Mouse (Mus musculus) frontal cortex, adult (tissue): ENCODE results near the gene Rsph10b.

Source experiments
- ATAC-seq: cut with Nextera tagmentation; 2 replicates; pipeline ENCODE4 v1.9.2; 2017; ENCODE audit warnings: mild to moderate bottlenecking, moderate library complexity, mixed read lengths; ENCODE audit not compliant: low TSS enrichment

Rsph10b gene

GRCm38 (mm10) chr5:143936156-143936555 is 3.3 kb downstream of the Rsph10b start:
- no peak for ATAC-seq

- ATAC-seq = peak; percentile 39; the same call in 1 of the 2 replicates
Measured at GRCm38 (mm10) chr5:143941588-143941987, 8.8 kb downstream of the Rsph10b start.

GRCm38 (mm10) chr5:143943231-143944125 is 10.6 kb downstream of the Rsph10b start:
- ATAC-seq = peak; percentile 90

GRCm38 (mm10) chr5:143948361-143948760 is 15.5 kb downstream of the Rsph10b start:
- ATAC-seq = no peak

GRCm38 (mm10) chr5:143950016-143950415 is 17.2 kb downstream of the Rsph10b start:
- no peak for ATAC-seq

GRCm38 (mm10) chr5:143957101-143957500 is 24.3 kb downstream of the Rsph10b start:
- ATAC-seq = no peak

GRCm38 (mm10) chr5:143959551-143959950 is 26.7 kb downstream of the Rsph10b start:
- no peak for ATAC-seq

GRCm38 (mm10) chr5:143961176-143961575 is 28.3 kb downstream of the Rsph10b start:
- no peak for ATAC-seq

- no peak for ATAC-seq
Measured at GRCm38 (mm10) chr5:143965586-143966345, 32.9 kb downstream of the Rsph10b start.

- ATAC-seq = no peak
Measured at GRCm38 (mm10) chr5:143966671-143967070, 33.8 kb downstream of the Rsph10b start.

GRCm38 (mm10) chr5:143972628-143973027 is 39.8 kb downstream of the Rsph10b start:
- ATAC-seq = no peak

- peak; percentile 86 for ATAC-seq
Measured at GRCm38 (mm10) chr5:143974931-143975630, 42.2 kb downstream of the Rsph10b start.

GRCm38 (mm10) chr5:143975631-143975933 is 42.7 kb downstream of the Rsph10b start:
- peak; percentile 56 for ATAC-seq

- ATAC-seq = no peak
Measured at GRCm38 (mm10) chr5:143976232-143976631, 43.4 kb downstream of the Rsph10b start.

- no peak for ATAC-seq
Measured at GRCm38 (mm10) chr5:143976726-143977431, 44.0 kb downstream of the Rsph10b start.

- no peak for ATAC-seq
Measured at GRCm38 (mm10) chr5:143980858-143981257, 48.0 kb downstream of the Rsph10b start.

- ATAC-seq = no peak
Measured at GRCm38 (mm10) chr5:143982361-143982760, 49.5 kb downstream of the Rsph10b start.

GRCm38 (mm10) chr5:143985381-143985780 is 52.5 kb downstream of the Rsph10b start:
- ATAC-seq = no peak

GRCm38 (mm10) chr5:143987596-143987995 is 54.8 kb downstream of the Rsph10b start:
- ATAC-seq = no peak

- no peak for ATAC-seq
Measured at GRCm38 (mm10) chr5:143989046-143989445, 56.2 kb downstream of the Rsph10b start.

- ATAC-seq = no peak
Measured at GRCm38 (mm10) chr5:143990086-143990485, 57.3 kb downstream of the Rsph10b start.

- ATAC-seq = no peak
Measured at GRCm38 (mm10) chr5:143992661-143993060, 59.8 kb downstream of the Rsph10b start.
